Mouse (Mus musculus): ENCODE measurements around the gene Tectb. TPM values are rescaled to one million over a fixed set of nuclear protein-coding genes. Genes with fewer than 3 reads are reported as not detected.
A peak's percentile ranks its signal among the peaks of the same experiment; 100 is the strongest.
"Not testable (repeated sequence)": the region's sequence is repeated elsewhere in the genome, so short reads cannot be mapped to it uniquely, and the experiment has no call there.

Tectb gene
- total RNA-seq, 2 experiments from 2014 or later = 0.45 to 0.55 TPM

DNA sequence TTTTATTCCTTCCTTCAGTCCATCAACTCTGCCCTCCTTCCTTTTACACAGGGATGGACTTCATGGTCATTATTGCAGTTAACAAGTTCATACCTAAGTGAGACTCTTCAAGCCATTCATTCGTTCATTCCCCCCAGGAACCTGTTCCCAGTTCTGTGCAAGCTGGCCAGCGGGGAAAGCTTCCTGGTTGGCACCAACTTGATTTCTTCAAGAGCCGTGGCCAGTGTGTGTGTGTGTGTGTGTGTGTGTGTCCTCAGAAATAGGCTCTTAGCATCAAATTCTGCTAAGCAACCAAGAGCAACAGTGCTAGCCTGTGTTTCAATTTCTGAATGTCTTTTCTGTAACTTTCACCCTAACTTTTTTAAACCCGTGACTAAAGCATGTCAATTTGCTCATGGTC, 14.6 kb upstream of the Tectb start:
- peak; percentile 41 for DNase-seq

DNA sequence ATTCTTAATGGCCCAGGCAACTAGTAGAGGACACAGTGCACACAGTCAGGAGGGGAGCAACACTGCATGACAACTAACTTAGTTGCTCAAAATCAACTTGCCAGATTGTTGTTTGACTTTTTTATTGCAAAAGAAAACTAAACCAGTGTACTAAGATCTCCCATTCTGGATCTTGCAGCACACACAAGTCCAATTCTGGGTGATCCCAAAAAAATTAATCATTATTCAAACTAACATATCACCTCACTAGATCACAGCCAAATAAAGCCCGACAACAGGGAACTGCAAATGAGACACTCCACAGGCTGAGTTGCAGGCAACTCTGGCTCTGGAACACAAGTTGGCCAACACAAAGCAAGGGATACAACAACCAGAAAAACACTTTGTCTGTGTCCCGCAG, 13.8 kb upstream of the Tectb start:
- no peak for DNase-seq

DNA sequence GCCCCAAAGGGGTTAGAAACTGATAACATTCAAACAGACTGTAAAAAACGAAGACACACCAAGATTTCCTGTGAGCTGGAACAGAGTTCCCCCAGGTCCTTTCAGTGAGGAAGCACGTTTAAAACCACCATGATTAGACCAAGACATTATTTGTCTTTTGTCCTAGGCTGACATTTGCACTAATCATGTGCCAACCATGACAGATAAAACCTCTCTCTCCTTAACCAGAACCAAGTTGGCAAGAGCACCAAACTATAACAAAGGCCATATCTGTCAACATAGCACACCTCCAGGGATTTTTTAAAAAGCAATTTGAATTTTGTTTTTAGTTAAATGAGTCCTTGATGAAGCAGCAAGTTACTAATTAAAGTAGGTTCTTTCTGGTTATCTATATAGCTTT, 12.8 kb upstream of the Tectb start:
- no peak for DNase-seq

DNA sequence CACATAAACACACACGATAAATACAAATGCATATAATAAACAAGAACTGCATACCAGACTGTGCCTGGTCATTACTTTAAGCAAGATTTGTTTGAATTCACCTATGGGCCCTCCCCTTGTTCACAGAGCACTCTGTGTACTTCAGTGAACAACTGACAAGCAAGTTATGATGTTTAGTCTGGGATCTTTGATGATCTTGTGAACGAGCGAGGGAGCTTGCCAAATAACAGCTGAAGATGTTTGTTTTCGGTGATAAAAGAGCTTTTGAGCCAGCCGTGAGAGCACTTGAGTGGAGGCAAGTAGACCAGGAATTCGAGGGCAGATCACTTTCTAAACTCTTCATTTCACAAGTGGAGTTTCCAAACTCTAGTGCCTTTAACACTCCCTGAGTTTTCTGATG, 12.2 kb upstream of the Tectb start:
- DNase-seq = no peak

DNA sequence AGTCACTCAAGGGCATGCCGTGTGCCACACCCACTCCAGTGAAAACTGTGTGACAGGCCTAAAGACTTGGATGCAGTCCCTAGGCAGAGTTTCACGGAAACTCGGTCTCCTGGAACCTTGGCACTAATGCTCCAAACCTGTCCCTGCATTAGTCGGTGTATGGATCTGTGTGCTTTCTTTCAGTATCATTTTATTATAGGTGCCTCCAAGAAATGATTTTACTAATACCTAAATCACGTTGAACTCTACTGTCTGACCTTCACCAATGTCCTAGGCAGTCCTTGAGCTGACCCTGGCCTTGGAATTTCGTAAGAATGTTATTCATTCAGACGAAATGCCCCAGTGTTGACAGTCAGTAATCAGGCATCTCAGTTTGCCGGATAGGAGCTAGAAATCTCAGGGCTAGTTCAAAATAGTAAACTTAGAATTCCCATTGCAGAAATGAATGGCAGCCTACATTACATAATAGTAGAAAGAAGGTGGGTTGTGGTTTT, 11.2 kb upstream of the Tectb start:
- not testable (repeated sequence) for DNase-seq

DNA sequence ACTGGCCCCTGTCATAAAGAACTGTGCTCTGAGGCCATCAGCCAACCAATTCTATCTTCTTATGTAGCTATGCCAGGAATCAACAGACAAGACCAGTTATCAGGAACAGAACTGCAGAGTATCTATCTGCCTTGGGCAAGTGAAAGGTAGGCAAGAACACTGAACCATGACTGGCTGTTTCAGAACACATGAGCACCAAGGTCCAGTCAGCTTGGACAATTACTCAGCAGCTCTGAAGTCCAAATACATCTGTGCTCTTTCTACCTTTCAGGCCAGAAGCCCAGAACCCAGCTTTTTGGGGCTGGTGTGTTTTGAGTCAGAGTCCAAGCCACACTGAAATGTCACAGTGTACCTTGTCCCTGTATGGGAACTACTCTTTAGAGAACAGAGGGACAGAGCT, 10.1 kb upstream of the Tectb start:
- no peak for DNase-seq

DNA sequence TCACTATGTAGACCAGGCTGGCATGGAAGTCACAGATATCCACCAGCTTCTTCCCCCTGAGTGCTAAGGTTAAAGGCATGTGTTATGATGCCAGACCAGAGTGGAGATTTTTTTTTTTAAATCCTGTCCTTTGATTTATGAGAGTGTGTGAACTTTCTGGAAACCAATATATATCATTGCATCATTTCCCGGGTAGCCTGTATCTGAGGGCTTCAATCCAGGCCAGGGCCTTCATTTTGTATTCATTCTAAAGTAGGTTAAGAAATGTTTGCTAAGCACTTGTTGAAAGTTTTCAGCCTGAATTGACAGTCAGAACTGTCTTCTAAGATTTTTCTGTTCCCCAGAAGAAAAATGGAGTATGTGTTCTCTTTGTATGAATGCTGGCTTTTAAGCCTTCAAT, 8.9 kb upstream of the Tectb start:
- no peak for DNase-seq

DNA sequence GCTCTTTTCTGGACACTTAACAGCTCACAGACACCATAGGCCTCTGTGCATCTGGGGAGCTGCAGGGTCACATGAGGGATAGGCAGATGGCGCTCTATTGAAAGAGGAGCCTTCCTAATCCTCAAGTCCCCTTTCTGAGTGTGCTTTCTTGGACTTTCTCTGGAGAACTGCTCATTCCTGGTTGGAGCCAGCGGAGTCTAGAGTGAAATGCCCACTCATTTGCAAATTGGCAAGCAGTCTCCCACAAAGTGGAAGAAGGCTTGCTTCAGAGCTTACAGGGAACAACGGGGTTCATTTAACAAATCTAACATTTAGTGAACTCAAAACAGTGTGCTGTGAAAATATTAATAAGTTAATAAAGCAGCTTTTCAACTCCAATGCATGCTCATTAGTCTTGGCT, 3.4 kb upstream of the Tectb start:
- no peak for DNase-seq

DNA sequence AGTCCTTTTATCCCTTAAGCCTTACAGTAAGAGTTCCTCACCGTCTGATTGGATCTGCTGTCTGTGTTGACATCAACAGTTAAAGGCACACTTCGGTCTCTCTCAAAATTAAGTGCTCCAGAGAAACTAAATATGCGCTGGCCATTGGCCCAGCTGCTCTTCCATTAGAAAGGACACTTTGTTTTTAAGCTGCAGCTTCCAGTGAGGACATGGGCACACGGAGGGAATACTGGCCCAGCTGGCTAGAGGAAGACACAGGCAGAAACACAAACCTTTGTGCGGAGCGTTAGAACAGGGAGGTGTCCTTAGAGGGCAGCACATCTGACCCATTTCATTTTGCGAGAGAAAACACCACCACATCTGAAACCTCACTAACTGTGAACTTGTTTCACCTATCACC, 3.9 kb downstream of the Tectb start:
- DNase-seq = no peak

DNA sequence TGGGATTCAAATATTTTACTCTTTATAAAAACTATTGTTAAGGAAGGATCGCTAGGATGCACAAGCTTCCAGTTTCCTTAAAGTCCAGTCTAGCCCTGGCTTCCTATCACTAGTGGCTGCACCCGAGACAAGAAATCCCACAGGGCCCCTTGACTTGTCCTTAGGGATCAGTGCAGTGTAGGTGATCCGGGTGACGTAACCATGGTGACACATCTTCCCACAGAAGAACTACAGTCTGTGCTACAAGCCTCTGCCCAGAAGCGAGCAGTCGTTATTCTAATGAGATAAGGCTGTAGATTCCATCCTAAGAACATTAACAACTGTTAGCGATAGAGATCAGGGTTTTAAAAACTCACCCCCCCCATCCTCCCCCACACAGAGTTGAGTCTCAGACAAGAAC, 4.5 kb downstream of the Tectb start:
- no peak for DNase-seq

DNA sequence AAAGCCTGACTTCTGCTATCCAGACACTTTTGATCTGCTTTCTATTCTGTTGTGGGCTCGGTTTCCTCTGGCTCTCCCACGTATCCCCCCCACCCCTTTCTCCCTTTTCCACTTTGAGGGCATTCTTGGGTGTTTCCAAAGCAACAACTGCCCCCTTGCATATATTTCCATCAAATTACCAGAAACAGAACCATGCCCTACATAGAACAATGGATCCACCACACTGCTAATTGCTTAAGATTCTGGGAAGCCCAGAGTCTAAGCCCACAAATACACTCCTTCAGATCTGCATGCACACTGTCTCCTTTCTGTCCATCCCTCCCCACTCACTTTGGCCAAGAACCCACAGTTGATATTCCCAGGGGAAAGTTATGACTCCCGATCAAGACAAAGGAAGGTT, 5.1 kb downstream of the Tectb start:
- no peak for DNase-seq

DNA sequence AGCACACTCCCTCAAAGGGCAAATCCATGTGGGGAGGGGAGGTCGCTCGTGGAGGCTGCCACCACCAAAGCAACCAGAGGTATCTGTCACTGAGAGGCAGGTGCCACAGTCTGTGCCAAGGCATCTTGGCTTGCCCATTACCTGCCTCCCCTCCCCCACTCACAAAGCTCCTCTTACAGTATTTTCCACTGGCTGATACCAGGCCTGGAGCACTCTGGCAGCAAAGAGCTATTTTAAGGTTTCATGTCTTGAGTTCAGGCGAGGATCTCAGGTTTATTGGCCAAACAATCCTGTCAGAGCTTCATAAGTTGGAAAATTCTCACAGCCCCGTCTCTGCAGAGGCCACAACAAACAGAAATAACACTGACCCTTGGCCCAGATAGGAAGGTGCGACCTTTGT, 9.5 kb downstream of the Tectb start:
- peak; percentile 48 for DNase-seq

DNA sequence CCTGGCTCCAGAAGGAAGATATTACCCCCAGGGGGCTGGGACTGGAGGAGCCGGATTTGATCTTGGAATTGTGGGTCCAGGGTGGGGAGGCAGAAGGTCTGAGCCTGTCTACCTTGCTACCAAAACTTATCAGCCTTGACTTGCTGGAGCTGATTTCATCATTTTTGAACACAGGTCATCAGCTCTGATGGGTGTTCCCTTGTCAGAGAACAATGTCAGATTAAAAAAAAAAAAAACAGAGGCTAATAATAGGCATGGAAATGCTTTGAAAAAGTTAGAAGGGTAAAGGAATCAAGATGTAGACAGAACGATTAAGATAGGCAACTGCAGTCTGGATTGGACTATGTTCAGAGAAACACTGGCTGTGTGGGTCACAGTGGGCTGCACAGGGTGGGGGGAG, 11.1 kb downstream of the Tectb start:
- no peak for DNase-seq

DNA sequence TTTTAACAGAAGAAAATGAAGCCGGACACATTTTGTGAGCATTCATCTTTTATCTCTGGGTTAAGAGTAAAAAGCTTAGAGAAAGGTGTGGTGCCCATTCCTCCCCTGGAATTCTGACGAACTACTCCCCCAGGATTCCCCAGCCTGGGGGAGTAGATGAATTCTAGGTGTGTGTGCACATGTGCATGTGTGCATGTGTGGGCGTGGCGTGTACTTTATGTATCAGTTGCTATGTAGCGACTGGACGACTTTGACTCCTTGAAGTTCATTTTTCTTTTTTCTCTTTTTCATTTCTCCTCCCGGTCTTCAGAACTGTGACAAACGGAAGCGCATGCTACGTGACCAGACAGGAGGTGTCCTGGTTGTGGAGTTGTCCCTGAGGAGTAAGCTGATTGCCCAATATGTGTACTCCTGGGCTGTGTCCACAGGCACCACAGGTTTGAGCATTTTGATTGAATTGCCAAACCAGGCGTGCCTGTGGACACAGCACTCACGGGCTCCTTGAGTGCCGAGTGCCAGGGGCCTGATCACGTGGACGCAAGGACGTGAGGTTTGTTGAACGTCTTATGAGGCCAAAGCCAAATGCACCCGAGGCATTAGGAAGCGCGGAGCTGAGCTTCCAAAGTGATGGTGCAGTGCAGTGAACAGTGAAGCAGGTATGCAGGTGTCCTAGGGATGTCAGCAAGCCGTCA, 11.9 kb downstream of the Tectb start:
- DNase-seq = peak; percentile 63

DNA sequence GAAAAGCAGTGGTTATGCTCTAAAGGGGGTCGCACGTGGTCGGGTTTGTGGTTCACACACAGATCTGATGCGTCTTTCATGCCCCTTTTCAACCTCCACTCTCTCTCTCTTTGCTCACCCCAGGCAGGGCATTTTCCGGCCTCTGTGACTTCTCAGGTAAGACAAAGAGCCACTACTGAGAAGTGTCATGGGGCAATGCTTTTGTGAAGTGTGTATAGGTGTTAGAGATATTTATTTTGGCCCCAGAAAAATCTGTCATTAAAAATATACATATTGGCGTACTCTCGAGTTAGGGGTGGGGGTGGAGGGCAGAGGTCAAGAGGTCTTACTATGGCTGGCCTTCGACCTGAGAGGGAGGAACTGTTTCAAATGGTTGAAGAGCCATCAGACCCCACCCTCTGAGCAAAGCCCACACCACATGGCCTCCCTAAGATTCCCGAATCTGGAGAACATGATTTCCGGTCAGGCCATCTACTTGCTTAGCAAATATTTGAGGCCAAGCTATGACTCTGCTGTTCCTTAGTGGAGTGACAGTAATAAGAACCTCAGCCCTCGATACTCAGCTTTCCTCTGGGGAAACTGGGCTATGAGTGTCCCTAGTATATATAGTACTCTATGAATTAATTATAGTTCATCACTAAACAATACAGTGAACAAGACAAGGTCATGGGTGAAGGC, 13.3 kb downstream of the Tectb start:
- DNase-seq = no peak

DNA sequence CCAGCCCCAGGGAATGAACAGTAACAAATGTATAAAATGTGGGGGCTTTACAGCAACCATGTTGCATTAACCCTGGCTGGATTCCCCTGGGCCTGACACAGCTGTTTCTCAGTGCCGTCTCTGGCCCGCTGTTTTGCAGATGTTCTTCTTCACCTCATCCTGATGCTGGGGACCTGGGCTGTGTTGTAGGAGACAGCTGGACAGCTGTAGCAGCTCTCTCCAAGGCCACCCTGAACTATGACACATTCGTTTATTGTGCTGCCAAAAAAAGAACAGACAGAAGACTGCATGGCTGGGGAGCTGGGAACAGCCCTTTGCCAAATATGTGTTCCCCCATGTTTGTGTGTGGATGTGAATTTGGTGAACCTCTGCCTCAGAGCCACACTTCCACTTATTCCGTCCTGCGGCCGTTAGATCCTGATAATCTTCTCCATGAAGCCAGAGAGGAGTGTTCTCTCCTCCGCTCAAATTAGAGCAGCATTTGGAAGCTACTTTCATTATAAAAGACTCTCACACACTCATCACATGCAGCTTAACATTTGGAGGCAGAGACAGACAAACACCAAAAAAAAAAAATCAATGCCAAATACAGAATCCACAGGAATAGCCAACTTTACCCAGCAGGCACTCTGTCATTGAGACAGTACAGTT, 14.1 kb downstream of the Tectb start:
- peak; percentile 65 for DNase-seq

DNA sequence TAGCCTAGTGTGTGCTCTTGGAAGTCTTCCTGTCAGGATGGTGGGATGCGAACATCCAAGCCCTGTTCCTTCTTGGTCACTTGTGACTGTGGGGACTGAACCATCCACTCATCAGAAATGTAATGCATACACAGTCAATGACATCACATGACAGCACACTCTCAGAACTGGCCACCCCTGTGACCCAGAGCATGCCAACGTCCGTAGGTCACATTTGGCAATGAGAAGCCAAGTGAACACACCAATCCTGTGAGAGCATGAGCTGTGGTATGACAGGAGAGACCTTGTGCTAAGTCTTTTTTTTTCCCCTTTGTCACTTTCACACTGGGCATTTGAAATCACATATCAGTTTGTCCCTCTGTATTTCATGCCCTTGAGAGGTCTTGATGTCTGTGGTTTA, 15.0 kb downstream of the Tectb start:
- DNase-seq = peak; percentile 40

DNA sequence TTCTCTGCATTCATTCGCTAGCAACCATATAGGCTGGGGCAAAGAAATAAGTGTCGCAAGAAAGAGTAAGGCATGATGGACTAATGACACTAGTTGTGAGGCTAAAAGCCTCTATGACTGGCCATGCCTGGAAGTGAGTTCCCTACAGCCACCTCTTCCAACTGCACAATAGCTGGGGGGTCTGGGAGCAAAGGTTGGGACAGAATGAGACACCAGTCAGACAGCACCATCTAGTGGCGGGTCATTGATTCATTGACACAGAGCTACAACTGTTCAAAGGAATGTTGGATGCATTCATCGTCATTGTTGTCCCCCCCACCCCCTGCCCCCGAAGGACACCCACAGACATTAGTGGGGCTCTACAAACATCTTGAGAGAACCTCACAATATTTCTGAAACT, 17.8 kb downstream of the Tectb start:
- peak; percentile 80 for DNase-seq

DNA sequence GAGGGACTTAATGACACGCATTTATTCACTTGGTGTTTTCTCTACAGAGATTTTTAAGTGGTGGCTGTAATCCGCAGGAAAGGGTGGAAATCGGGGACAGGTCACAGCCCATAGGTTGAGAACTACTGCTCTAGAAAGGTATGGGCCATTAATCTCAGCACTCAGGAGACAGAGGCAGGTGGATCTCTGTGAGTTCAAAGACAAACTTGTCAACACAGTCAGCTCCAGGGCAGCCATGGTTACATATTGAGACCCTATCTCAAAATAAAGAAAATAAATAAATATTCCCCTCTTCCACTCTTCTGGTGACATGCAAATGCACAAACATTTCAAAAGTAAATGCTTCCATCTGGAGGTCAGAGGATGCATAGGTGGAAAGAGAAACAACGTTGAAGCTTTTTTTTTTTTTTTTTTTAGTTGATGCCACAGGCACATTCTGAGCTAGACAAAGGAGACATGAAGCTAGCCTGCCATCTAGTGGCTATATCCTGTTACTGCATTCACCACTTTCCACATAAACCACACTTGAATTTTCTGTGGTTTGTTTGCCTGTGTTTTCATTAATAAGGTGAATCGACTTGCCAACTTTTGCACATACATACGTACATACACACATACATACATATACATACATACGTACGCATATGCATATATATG, 26.1 kb downstream of the Tectb start:
- peak; percentile 59 for DNase-seq

DNA sequence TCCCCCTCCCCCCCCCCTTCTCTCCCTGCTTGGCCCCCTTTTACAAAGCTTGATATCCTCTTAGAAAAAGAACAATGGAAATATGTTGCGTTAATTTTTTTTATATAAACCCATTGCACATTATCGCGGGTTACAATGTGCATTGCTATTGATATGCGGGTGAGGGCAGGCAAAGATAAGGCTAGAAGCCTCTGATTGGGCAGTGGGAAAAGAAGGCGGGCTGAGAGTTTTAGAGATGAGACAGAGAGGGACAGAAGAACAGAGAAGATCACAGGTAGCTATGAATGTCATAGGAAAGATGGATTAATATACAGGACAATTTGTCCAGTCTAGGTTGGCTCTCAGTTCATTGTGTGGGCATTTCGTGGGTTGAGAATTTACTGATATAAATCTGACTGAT, 26.7 kb downstream of the Tectb start:
- DNase-seq = no peak

DNA sequence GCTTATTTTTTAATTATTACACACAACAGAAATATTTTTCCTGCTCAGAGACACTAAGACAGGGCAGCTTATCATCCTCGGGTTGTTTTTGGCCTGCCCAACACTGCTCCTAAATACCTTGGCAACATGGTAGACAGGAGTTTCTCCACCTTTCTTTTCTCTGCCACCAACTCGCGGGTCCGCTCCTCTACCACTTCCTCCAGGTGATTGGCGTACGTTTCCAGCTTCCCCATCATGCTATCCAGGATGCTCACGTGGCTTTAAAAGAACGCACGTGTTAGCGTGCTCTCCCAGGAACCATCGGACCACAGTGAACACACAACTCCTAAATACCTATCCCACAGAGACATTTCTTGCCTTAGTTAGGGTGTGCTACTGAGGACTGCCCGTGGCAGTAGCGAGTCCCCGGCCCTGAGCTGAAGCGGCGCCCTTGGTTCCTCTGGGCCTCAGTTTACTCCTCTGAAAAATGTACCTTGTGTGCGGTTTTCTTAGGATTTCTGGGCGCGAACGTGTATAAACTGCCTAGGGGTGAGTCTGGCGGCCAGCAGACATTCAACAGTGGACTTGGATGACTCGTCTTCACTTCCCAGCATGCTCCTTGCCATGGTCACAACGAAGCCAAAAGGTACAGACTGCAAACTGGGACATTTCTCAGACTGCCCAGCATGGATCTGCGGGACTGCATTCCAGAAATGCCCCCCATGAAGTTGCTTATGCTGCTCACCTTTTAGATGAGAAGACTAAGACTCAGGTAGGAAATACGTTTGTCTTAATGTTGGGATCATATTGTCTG, 27.4 kb downstream of the Tectb start:
- DNase-seq = no peak

DNA sequence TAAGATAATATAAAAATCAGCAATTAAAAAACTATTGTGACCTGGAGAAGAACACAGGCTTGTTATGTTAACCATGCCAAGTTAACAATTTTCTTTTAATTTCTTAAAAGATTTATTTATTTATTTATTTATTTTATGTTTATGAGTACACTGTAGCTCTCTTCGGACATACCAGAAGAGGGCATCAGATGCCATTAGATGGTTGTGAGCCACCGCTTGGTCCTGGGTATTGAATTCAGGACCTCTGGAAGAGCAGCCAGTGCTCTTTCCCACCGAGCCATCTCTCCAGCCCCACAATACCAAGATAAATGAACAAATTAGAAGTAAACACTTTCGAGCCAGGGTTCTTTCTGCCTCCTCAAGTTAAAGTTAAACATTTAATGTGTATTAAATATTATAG, 28.1 kb downstream of the Tectb start:
- no peak for DNase-seq
